Mouse (Mus musculus) ES-Bruce4 (cell line): ENCODE results near the gene 0610030E20Rik.

Source experiments
- CTCF ChIP-seq: IDR thresholded peaks from one replicate; pipeline ENCODE4 v1.8.1; 2011; ENCODE audit warnings: low read depth, low read length
- EP300 ChIP-seq: IDR thresholded peaks from 2 replicates; pipeline ENCODE4 v1.6.1; 2011; ENCODE audit warnings: low read depth, low read length; ENCODE audit not compliant: insufficient read depth
- POLR2A ChIP-seq: IDR thresholded peaks from one replicate; pipeline ENCODE4 v1.8.1; 2011; ENCODE audit warnings: low read length; ENCODE audit not compliant: insufficient read depth

GRCm38 (mm10) chr6:72316044-72316443 lies 31.1 kb upstream of the 0610030E20Rik start:
- TF ChIP-seq CTCF (no peak), POLR2A (no peak), EP300 (no peak)
